Mouse (Mus musculus) naive thymus-derived CD4-positive, alpha-beta T cell, adult 2 months (primary cell): ENCODE data around the gene Gm45717.

Experiments
- DNase-seq: peaks from one replicate; pipeline ENCODE4 v3.0.0-alpha.2; 2011; ENCODE audit warnings: low read depth

Gm45717 gene

DNA sequence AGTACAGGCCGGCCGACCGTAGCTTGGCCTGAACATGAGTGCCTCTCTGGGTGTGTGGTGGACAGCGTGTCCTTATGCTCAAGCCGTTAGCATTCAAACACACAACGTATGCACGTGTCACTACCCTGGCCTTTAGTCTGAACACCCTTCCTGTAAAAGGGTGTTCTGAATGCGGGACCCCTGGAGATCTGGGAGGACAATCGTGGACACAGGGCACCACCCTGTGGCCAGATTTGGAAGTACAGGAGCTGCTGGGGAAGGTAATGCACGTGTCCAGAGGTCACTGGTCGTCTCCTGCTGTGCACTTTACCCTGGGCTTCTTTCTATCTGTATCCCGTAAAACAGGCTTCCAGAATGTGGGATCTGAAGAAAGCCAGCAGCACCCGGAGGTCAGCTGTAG, 52.5 kb downstream of the Gm45717 start:
- DNase-seq, result peak; percentile 78

- DNase-seq, result no peak
Observed at GRCm38 (mm10) chr7:140902036-140902875, 53.5 kb downstream of the Gm45717 start.

DNA sequence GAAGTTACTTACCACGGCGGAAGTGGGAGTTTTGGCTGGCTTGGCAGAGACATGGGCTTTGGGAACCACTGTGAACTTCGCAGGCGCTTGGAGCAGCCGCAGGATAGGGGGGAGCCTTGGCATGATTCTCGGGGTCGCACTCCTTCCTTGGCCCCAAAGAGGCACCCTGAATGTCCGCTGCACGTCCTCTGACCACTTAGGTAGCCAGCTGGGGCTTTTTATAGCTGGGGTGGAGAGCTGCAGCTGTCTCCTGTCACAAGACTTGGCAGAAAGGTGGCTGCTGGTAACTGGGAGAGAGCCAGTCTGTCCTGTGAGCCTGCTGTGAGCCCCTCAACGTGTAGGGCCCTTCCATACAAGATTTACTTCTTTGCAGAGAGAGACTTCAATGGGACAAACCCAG, 55.5 kb downstream of the Gm45717 start, which contains the start of gene Cox8b:
Cox8b (minus strand) TSS at position 227 of the 400 bp plus-strand sequence.
- no peak for DNase-seq
